In genomic region chr9:13433501-13434090, GRCm38 (mm10) we compare ENCODE assay signal across 24 mouse cellular contexts. TPM values are rescaled to one million over a fixed set of nuclear protein-coding genes. Genes with fewer than 3 reads are reported as not detected.
DNase-seq lines count a peak whose midpoint lies in the region; ATAC-seq and TF ChIP-seq lines count a peak whose summit lies in the region.
"Had no signal": no experiment of that assay in that cellular context is flagged by ENCODE, and none has a peak within 500 bp of the region (broad histone marks: within the 10 kb centered on the region; RNA-seq: fewer than 3 reads in every experiment).

No protein-coding gene starts in this region.

- DNase-seq in heart, postnatal 25 days (ENCODE audit: low spot score), result no peak
- peak; percentile 77 for DNase-seq in adrenal gland, adult 2 months
- DNase-seq in adrenal gland, postnatal 10 days, result peak; percentile 71
- DNase-seq in urinary bladder, adult 18-20 months (ENCODE audit: low spot score in 2 of 2), result no peak
- DNase-seq: cerebellum, adult 11-12 months; cerebellum, adult 9-10 months; cerebellum, postnatal 25 days; forebrain, postnatal 0 days; gastrocnemius, postnatal 14 days; kidney, adult 18-20 months had no signal

- ATAC-seq in heart, embryonic 13.5 days (ENCODE audit: extremely low read depth, insufficient number of reproducible peaks, low FRiP score, low TSS enrichment), result no peak
- ATAC-seq in monocyte, adult 5-6 weeks (replicated peaks; ENCODE audit: insufficient number of reproducible peaks, low FRiP score, low TSS enrichment, poor library complexity, severe bottlenecking), result no peak
- ATAC-seq: forebrain, postnatal 0 days; intestine, embryonic 15.5 days had no signal

- no peak overlapping the region for H3K4me3 ChIP-seq in heart, embryonic 13.5 days
- H3K4me3 ChIP-seq in embryonic fibroblast, embryonic 13.5 days (ENCODE audit: insufficient read depth, low read length), result no peak overlapping the region
- H3K4me3 ChIP-seq: embryonic facial prominence, embryonic 12.5 days; forebrain, embryonic 12.5 days; intestine, embryonic 15.5 days had no signal

- no peak for TF ChIP-seq POLR2A in embryonic fibroblast, embryonic 13.5 days (IDR thresholded peaks at IDR 0.05; ENCODE audit: low read depth, low read length)

- intact Hi-C loops in heart, postnatal 25 days (cut with DNase I), result no loop called here

- peaks cover 57% of the 10 kb centered on the region for H3K4me1 ChIP-seq in heart, embryonic 13.5 days
- peaks cover 18% of the 10 kb centered on the region for H3K4me1 ChIP-seq in embryonic fibroblast, embryonic 13.5 days (ENCODE audit: control insufficient read depth, insufficient read depth, low read length)
- H3K4me1 ChIP-seq: forebrain, embryonic 12.5 days; intestine, embryonic 15.5 days had no signal

- H3K36me3 ChIP-seq in heart, embryonic 13.5 days, result peaks cover 13% of the 10 kb centered on the region
- H3K36me3 ChIP-seq: embryonic facial prominence, embryonic 12.5 days; intestine, embryonic 15.5 days had no signal

- H3K9me3 ChIP-seq in heart, embryonic 13.5 days, result peaks cover 8% of the 10 kb centered on the region
- H3K9me3 ChIP-seq: forebrain, embryonic 12.5 days; intestine, embryonic 15.5 days had no signal

- TF ChIP-seq CTCF in embryonic fibroblast, embryonic 13.5 days (IDR thresholded peaks at IDR 0.05; ENCODE audit: borderline replicate concordance, insufficient read depth, low read length), result no peak

- 0 out of 2 replicates have a peak overlapping the region, but pooled peaks have one; percentile 31 for H3K27ac ChIP-seq in heart, embryonic 13.5 days (replicated peaks)
- H3K27ac ChIP-seq in embryonic fibroblast, embryonic 13.5 days (ENCODE audit: insufficient read depth, low read length), result peak overlapping the region; percentile 78
- H3K27ac ChIP-seq: embryonic facial prominence, embryonic 12.5 days; forebrain, embryonic 12.5 days; hindbrain, embryonic 14.5 days; intestine, embryonic 15.5 days had no signal

- no peak overlapping the region for H3K9ac ChIP-seq in heart, embryonic 13.5 days
- H3K9ac ChIP-seq: embryonic facial prominence, embryonic 12.5 days; forebrain, embryonic 12.5 days; forebrain, postnatal 0 days; hindbrain, embryonic 14.5 days; intestine, embryonic 15.5 days had no signal

- WGBS in heart, embryonic 13.5 days, result 56% methylated on average over 6 of the region's 6 CpGs

- no peaks in the 10 kb centered on the region for H3K27me3 ChIP-seq in heart, embryonic 13.5 days (replicated peaks)
- H3K27me3 ChIP-seq: embryonic facial prominence, embryonic 12.5 days; forebrain, embryonic 12.5 days; intestine, embryonic 15.5 days had no signal

- no peak overlapping the region for H3K4me2 ChIP-seq in heart, embryonic 13.5 days
- H3K4me2 ChIP-seq: embryonic facial prominence, embryonic 12.5 days; forebrain, embryonic 12.5 days; heart, embryonic 11.5 days; hindbrain, embryonic 14.5 days; intestine, embryonic 15.5 days had no signal

RNA-seq across cellular contexts. Expression of gene Gm17571, which starts 13.0 kb away (rescaled TPM):
- polyA plus RNA-seq in heart, embryonic 13.5 days (2015; fragmentation: Nextera tagmentation; extraction: Ambion mirVana), result not detected in 2 replicates
- total RNA-seq in heart, postnatal 25 days (2021), result not detected
- total RNA-seq in adrenal gland, adult 2 months (2021), result not detected
- polyA plus RNA-seq in adrenal gland, adult 2 months (2012; rRNA removed), result not detected in 2 replicates
- not detected for total RNA-seq in adrenal gland, postnatal 10 days (2021)
- not detected in 2 replicates for polyA plus RNA-seq in embryonic fibroblast, embryonic 13.5 days (2011; ENCODE audit: insufficient read length, low read depth, missing spikeins)
- total RNA-seq in monocyte, adult 5-6 weeks (2017), result not detected in 3 replicates
- total RNA-seq: ES-E14; forebrain, postnatal 0 days; gastrocnemius, adult 18-20 months; gastrocnemius, postnatal 14 days; hematopoietic stem cell, adult 5-6 weeks had no signal
- polyA plus RNA-seq: cortical plate, adult 2 months; embryonic facial prominence, embryonic 12.5 days; forebrain, embryonic 12.5 days; forebrain, postnatal 0 days; gonadal fat pad, adult 2 months; heart, embryonic 11.5 days; heart, postnatal 0 days; hindbrain, embryonic 14.5 days; intestine, embryonic 15.5 days had no signal

Comparison
In these comparisons a context has a peak if more than half of its experiments do, and no peak if none do; other contexts are left out.
1. DNase-seq: peak in adrenal gland, adult 2 months (single experiment) and adrenal gland, postnatal 10 days (single experiment); none in heart, postnatal 25 days (single experiment) and urinary bladder, adult 18-20 months (0 of 2).